Mouse (Mus musculus) kidney, postnatal 36 days (tissue): ENCODE results near the gene Cyb5r3.
A peak's percentile ranks its signal among the peaks of the same experiment; 100 is the strongest.

Source experiments
- DNase-seq, 2 experiments: peaks; one replicate each; pipeline ENCODE4 v3.0.0; 2021 to 2022; ENCODE audit warnings: mixed read lengths in 2 of 2

Gene Cyb5r3

DNA sequence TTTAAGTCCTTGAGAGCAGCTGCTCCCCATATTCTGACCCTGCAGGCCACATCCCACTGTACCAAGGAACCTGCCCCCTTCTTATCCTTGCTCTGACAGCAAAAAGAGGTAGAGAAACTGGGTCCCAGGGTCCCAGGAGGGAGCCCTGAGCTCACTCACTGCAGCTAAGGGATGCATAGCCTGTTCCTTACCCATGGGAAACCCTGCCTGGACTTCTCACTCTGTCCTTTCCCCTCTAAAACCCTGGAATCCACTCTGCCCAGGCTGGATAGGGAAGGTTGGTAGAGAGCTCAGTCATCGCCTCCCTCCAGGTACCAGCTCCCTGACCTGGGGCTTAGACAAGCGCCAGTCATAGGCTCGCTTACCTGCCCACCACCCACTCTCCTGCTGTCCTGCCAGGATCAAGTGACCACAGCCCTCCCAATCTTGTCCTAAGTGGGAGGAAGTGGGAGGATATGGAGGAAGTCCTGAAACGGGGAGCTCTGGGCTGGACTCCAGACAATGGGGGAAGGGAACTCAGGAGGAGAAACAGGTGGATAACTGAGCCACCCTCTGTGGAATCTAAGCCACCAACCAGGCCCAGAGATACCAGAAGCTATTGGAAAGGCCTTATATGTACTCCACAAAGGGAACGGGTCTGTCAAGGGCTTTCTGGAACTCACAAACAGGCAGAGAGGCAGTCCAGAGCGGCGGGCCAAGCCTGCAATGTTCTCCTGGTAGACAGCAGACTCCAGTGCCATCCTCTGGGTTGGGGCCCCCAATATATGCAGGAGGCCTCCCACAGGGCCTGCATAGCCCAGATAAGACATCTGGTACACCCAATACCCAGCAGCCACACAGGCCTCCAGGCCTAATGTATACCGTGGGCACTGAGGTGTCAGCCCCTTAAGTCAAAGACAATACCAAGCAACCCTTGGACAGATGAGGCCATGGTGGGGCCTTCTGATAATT, 2.3 kb downstream of the Cyb5r3 start:
- peak; percentile 66 to 75 for DNase-seq

GRCm38 (mm10) chr15:83168875-83169771, 3.3 kb downstream of the Cyb5r3 start:
- peak; percentile 25 to 55 for DNase-seq

- DNase-seq, result no peak
Observed at GRCm38 (mm10) chr15:83168311-83168710, 4.1 kb downstream of the Cyb5r3 start.

DNA sequence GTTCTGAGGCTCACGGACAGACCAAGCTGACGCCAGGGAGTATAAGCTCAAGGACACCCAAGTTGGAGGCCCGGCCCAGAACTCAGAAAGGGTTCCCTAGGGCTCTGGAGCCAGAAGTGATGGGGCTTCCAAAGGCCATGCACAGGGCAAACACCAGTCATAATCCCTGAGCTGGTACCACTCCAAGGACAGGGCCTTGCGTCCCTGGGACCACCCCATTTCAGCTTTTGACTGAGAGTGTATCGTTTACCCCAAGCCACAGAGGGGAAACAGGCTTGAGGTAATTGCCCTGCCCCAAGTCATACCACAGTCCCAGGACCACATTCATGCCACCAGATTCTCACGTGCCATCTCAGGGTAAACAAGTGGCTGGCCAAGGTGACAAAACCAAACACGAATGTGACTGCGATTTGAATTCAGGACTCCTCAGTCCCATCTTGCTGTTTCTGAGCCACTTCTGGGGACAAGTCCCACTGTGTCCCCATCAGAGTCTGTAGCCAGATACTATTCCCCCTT, 4.8 kb downstream of the Cyb5r3 start:
- no peak for DNase-seq

DNA sequence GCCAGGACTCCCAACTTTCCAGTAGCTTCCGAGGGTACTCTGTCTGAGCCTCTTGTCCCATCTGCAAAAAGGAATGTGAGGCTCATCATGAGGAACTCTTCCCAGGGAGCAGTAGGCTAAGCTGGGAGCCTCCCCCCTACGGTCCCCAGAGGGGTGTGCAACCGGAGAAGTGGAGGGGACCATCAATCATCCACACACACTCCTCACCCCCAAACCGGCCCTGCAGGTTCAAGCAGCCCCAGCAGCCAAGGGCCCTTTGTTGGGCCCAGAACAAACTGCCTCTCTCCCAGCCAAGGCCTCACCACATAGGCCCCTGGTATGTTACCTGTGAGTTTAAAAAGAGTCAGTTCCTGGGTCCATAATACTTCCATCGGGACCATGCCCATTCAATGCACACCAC, 5.3 kb downstream of the Cyb5r3 start:
- peak; percentile 15 to 26 for DNase-seq

DNA sequence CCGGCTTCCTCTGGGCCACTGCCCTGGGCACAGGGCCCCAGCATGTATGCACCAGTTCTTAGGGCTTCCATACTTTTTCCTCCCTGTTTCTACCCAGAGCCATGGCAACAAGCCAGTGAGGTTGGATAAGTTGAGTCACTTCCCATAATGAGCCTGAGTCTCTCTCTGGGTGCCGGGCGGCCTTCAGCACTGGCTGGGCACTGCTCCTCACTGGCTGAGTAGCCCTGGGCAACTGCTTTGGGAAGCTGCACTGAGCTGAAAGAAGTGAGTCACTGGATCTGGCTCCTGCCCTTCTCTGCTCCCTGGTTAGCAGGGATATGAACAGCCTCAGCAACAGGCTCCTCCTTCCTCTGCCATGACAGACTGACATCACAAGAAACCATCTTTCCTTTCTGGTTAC, 5.8 kb downstream of the Cyb5r3 start:
- DNase-seq, result peak; percentile 22 to 31

DNA sequence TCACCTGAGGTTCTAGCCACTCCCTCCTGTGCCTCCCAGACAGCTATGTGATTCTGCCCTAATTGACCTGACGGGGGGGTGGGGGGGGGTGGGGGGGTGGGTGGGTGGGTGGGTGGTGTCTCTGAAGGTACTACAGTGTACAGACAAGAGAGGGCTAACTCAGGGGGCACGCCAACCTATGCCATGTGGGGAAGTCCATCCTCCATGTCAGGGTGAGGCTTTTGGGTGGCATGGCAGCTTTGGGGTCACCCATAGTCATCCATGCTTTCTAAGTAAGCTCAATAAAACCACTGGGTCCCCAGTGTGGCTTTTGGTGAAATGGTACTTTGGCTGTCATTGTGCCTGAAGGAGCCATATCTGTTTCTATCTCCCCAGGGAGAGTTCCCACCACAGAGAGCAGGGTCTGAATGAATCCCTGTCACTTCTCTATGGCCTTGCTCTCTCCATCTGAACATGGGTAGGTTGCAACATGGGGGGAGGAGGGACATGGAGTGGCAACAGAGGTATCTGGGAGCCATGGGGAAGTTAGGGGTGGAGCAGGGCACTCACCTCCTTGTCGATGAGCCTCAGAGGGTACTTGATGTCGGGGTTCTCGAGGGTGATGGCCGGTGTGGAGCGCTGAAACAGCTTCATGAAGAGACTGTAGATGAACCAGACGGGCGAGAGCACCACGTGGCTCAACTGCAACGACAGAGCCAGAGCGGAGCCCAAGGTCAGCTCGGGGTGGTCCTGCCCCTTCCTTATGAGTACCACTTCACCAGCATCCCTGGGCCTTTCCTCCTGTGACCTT, 6.7 kb downstream of the Cyb5r3 start:
- DNase-seq, result no peak

DNA sequence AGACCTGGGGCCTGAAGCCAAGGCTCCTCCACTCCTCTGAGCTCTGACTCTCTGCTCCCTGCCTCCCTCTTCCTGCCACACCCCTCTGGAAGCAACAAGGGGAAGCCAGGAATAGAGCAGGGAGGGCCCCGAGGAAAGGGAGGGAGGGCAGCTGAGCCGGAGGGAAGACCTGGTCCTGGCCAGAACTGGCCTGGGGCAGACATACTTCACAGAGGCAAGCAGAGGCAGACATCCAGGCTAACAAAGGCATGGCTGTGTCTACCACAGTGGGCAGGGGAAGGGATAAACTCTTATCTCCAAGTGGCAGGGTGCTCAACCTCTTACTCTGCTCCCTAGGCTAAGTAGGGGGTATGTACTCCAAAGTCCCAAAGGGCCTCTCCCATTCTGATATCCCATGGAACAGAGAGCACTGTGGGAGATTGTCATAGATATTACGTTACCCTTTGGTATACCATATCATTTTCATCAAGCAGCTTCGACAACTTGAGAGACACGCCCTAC, 7.4 kb downstream of the Cyb5r3 start:
- peak; percentile 70 for DNase-seq

GRCm38 (mm10) chr15:83162818-83163485, 9.4 kb downstream of the Cyb5r3 start:
- peak; percentile 30 to 60 for DNase-seq

DNA sequence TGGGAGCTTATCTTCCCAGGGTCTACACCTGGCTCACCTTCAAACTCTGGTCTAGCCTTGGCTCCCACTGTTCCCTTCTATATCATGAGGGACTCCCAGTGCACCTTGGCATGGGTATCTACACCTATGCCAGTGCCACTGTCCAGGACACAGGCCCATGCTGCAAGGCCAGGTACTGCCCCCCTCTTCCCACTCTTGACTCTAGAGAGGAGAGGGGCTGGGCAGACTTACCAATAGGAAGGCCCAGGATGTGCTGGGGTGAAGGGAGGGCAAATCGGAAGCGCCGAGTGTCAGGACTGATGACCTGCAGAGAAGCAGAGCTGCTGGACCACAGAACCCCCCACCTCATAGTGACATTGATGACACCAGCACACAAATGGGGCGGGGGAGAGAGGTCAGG, 10.4 kb downstream of the Cyb5r3 start:
- DNase-seq, result no peak

GRCm38 (mm10) chr15:83161062-83161748, 11.2 kb downstream of the Cyb5r3 start:
- no peak for DNase-seq

DNA sequence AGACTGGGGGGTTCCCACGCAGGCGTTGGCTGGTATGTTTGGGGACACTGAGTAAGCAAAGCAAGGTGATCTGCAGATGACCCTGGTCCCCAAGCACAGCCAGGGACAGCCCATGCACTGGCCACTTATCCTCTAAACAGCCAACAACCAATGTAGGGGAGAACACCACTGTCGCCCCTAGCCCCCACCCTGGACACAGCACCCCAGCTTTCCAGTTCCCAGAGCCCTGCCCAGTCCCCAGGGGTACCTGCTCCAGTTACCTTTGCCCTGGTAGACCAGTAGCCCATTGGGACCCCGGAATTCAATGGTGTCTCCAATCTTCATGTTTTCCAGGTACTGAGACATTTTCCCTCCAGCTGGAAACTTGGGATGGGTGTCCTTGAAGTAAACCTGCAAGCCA, 11.8 kb downstream of the Cyb5r3 start:
- no peak for DNase-seq

- no peak for DNase-seq
Observed at GRCm38 (mm10) chr15:83159823-83160222, 12.6 kb downstream of the Cyb5r3 start.

GRCm38 (mm10) chr15:83158587-83159160, 13.7 kb downstream of the Cyb5r3 start:
- DNase-seq, result no peak

DNA sequence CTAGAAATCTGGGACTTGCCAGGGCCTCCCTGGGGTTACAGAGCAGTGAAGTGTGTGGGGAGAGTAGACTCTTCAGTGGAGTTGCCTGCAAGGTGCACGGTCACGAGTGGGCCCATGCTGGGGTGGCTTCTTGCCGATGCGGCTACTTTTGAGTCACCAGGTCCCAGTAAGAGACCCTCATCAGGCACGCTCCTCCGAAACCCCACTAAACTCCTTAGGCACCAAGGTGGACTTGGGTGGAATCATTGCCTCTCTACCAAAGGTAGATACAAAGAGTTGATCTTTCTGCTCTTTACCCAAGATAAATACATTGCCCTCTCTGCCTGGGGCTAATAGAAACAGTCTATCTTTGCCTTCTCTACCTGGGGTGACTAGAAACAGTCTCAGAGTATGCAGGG, 14.7 kb downstream of the Cyb5r3 start:
- no peak for DNase-seq

DNA sequence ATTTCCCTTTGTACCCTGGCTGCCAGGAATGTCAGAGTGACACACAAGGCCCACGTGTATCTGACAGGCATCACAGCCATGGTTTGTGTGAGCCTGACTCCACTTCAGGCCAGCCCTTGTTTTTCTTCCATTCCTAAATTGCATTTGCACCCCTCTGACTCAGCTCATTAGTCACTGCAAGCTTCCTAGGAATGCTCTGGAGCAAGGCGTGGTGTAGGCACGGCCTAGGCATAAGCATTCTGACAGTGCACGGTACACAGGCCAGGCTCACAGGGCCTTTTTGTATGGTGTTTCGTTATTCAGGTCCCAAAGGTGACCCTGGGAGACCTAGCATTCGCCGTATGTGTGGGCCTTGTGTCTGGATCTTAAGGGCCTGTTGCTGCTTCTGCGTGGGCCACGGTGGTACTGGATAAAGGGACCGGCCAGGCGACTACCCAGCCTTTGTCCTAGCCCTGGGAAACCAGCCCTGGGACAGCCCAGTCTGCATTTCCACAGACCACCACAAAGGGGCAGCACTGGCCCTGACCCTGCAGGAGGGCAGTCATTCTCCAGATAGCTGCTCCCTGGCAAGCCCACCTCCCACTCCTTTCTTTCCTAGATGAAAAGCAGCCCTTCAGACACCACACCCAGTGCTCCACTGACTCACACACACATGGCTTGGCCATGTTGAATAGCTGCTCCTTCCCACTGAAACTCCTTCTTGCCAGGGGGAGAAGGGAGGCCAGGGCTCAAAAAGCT, 15.3 kb downstream of the Cyb5r3 start:
- peak; percentile 40 to 81 for DNase-seq

DNA sequence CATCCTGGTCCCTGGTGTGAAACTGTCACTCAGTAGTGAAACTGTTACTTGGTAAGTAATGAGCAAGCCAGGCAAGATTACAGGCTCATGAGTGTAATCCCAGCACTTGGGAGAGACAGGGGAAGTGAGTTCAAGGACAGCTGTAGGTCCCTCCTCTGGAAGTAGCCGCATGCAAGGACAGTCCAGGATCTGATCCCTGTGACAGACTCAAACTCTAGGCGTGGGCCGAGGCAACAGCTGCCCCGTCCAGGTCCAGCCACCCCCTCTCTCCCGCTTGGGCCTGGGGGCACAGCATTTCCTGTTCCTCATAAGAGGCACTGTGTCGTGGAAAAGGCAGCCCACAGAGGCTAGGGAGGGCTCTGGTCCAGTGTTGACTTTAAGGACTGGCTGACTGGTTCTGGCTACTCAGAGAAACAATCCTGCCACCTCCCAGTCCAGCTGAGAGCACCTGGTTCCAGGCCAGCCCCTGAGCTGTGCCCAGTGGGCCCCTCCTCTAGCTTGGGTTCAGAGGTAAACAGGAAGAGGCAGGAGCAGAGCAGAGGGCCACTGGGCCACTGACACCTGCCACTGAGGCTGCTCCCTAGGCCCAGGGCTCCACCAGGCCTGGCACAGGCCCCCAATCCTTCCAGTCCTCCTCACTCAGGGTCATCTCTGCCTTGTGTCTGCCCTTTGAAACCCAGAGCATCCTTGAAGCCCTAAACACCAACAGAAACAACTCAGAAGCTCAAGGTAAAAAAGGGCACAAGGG, 16.5 kb downstream of the Cyb5r3 start:
- DNase-seq, result peak; percentile 32 to 45

- DNase-seq, result no peak
Observed at GRCm38 (mm10) chr15:83154309-83154708, 18.1 kb downstream of the Cyb5r3 start.

DNA sequence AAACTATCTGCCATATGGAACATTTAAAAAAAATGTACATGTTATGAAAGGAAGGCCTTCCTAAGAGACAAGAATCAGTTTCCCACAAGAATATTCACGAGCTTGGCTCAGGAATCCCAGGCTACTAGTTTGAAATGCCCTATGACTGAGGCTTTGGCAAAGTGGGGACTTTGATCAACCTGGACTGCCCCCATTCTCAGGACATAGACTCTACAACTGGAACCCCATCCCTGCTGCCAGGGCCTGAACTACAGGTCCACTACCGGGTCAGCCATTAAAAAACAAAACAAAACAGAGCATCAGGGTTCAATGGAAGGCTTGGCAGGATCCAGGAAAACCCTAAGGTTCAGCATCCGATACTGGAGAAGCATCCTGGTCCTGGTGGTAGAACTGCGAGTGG, 21.7 kb downstream of the Cyb5r3 start:
- DNase-seq, result peak; percentile 19 to 27
